Mouse (Mus musculus) intestine, postnatal 0 days (tissue): ENCODE data around the gene Sec61a2. TPM values are rescaled to one million over a fixed set of nuclear protein-coding genes. Genes with fewer than 3 reads are reported as not detected.

Experiments
- ATAC-seq: fragments of 200-750 bp; cut with Nextera tagmentation; 2 replicates; pipeline ENCODE4 v1.8.0; 2017; ENCODE audit warnings: mild to moderate bottlenecking, moderate TSS enrichment, moderate library complexity
- H3K27ac ChIP-seq: fragments of 300-500 bp; sonication (generic); 2 replicates; pipeline ENCODE4 v1.5.1; 2014; ENCODE audit warnings: mild to moderate bottlenecking, low read depth, low read length, moderate library complexity
- H3K27me3 ChIP-seq: fragments of 300-500 bp; sonication (generic); replicated peaks from 2 replicates; pipeline ENCODE4 v1.6.1; 2014; ENCODE audit warnings: low read length, mixed read lengths; ENCODE audit not compliant: control insufficient read depth, insufficient read depth
- H3K36me3 ChIP-seq: fragments of 300-500 bp; sonication (generic); 2 replicates; pipeline ENCODE4 v1.6.1; 2014; ENCODE audit warnings: mild to moderate bottlenecking, moderate library complexity; ENCODE audit not compliant: control insufficient read depth, insufficient read depth
- H3K4me1 ChIP-seq: fragments of 300-500 bp; sonication (generic); replicated peaks from 2 replicates; pipeline ENCODE4 v1.6.1; 2014; ENCODE audit warnings: antibody characterized with exemption, low read length, mixed read lengths; ENCODE audit not compliant: control insufficient read depth, insufficient read depth
- H3K4me2 ChIP-seq: fragments of 300-500 bp; sonication (generic); replicated peaks from 2 replicates; pipeline ENCODE4 v1.6.1; 2014; ENCODE audit warnings: low read depth, mild to moderate bottlenecking, moderate library complexity
- H3K4me3 ChIP-seq: fragments of 300-500 bp; sonication (generic); 2 replicates; pipeline ENCODE4 v1.5.1; 2014; ENCODE audit warnings: low read depth, low read length
- H3K9ac ChIP-seq: fragments of 300-500 bp; sonication (generic); 2 replicates; pipeline ENCODE4 v1.6.1; 2014; ENCODE audit warnings: mild to moderate bottlenecking, low read depth, low read length
- H3K9me3 ChIP-seq: fragments of 300-500 bp; sonication (generic); 2 replicates; pipeline ENCODE4 v1.6.1; 2016; ENCODE audit warnings: mixed run types; ENCODE audit not compliant: control insufficient read depth
- CTCF ChIP-seq: sonication (generic); IDR thresholded peaks from 2 replicates; pipeline ENCODE4 v1.5.1; 2016; ENCODE audit warnings: low read depth, mild to moderate bottlenecking, control low read depth, antibody characterized with exemption, moderate library complexity
- WGBS: fragments of 180-500 bp; shearing (Covaris S2); extraction: QIAGEN DNeasy Blood & Tissue Kit; methylation state at CpG from one replicate; pipeline ENCODE4 v1.1.7; 2014; 5-methylcytosine and 5-hydroxymethylcytosine counted together
- polyA plus RNA-seq: library from polyadenylated mRNA; unstranded; fragments of >200 nt; fragmentation: Nextera tagmentation; extraction: Ambion mirVana; gene quantifications from 2 replicates; pipeline ENCODE4 v1.2.1, GENCODE M21; 2015

Sec61a2 gene
- polyA plus RNA-seq, 1 experiment from 2014 or later = 17.5 TPM

DNA sequence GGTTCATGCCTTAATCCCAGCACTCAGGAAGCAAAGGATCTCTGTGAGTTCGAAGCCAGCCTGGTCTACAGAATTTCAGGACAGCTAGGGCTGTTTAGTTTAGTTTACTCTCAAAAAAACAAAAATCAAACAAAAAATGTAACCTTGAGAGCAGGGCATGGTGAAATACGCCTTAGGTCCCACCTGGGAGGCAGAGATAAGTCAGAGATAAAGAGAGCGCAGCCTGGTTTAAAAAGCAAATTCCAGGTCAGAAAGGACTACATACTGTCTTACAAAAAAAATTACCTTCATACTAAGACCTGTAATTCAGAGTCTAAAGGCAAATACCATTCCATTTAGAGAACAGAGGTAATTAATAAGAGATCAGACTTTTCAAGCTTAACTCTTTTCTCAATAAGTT, 44.1 kb upstream of the Sec61a2 start:
- WGBS = 75% methylated on average over 3 of the region's 3 CpGs
- H3K27me3 ChIP-seq = no peaks in the 10 kb centered on the region
- H3K4me1 ChIP-seq = no peaks in the 10 kb centered on the region
- no peak overlapping the region for H3K4me3 ChIP-seq
- no peak overlapping the region for H3K4me2 ChIP-seq
- H3K27ac ChIP-seq = no peak overlapping the region
- no peak for TF ChIP-seq CTCF
- H3K9me3 ChIP-seq = no peaks in the 10 kb centered on the region
- H3K36me3 ChIP-seq = no peaks in the 10 kb centered on the region
- ATAC-seq = no peak
- H3K9ac ChIP-seq = no peak overlapping the region

DNA sequence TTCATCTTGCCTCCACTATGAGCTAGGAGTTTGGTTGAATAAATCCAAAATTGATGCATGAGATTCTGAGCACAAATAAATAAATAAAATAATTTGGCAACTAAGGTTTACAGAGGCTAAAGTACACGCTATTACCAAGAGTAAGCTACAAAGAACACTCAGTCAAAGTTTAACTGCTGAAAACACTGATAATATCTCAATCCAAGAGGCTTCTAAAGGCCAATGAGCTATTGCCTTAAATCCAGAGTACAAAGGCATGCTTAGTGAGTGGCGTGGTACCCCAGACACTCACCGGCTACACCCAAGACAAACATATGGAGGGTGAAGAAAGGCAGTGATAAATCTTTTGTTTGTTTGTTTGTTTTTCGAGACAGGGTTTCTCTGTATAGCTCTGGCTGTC, 41.3 kb upstream of the Sec61a2 start:
- Histone ChIP-seq H3K9ac (no peak overlapping the region), H3K4me2 (no peak overlapping the region), H3K9me3 (no peaks in the 10 kb centered on the region), H3K36me3 (no peaks in the 10 kb centered on the region), H3K27me3 (no peaks in the 10 kb centered on the region), H3K4me1 (no peaks in the 10 kb centered on the region), H3K27ac (no peak overlapping the region), H3K4me3 (no peak overlapping the region)
- 51% methylated on average over 4 of the region's 4 CpGs for WGBS
- TF ChIP-seq CTCF = no peak
- ATAC-seq = no peak

DNA sequence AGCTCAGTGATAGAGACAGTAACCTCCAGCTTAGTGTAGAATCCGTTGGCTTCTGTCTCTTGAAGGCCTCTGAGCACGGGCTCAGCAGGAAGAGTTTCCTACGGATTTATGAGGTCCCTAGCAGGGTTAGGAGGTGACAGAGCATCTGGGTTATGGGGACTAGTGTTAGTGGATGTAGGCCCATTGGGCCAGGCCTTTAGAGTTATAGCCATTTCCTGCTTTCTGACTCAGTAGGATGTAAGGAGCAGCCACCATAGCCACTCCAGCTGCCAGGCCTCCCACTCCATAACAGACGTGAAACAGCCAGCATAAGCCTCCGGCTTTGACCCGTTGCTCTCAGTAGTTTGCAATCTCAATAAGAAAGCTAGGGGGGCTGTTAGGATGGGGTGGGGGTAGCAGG, 40.8 kb upstream of the Sec61a2 start:
- H3K4me2 ChIP-seq = no peak overlapping the region
- no peaks in the 10 kb centered on the region for H3K4me1 ChIP-seq
- WGBS = 64% methylated on average over 6 of the region's 6 CpGs
- no peak overlapping the region for H3K9ac ChIP-seq
- no peak overlapping the region for H3K4me3 ChIP-seq
- ATAC-seq = no peak
- H3K36me3 ChIP-seq = no peaks in the 10 kb centered on the region
- no peak for TF ChIP-seq CTCF
- H3K9me3 ChIP-seq = no peaks in the 10 kb centered on the region
- no peaks in the 10 kb centered on the region for H3K27me3 ChIP-seq
- no peak overlapping the region for H3K27ac ChIP-seq

DNA sequence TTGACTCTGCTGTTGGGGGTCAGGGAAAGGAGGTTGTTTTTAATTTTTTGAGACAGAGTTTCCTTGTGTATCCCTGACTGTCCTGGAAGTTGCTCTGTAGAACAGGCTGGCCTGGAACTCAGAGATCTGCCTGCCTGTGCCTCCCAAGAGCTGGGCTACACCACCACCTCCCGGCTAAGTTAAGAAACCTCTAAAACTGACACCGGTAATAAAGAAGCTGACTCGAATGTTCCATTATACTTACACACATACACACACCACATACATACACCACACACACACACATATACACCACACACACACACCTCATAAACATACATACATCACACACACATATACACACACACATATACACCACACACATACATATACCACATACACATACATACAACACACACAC, 39.7 kb upstream of the Sec61a2 start:
- Histone ChIP-seq H3K9ac (no peak overlapping the region), H3K4me2 (no peak overlapping the region), H3K36me3 (no peaks in the 10 kb centered on the region), H3K27me3 (no peaks in the 10 kb centered on the region), H3K27ac (no peak overlapping the region), H3K4me1 (peaks cover under 1% of the 10 kb centered on the region; the same call in 1 of the 2 replicates), H3K9me3 (no peaks in the 10 kb centered on the region), H3K4me3 (no peak overlapping the region)
- WGBS = 88% methylated on average over 3 of the region's 3 CpGs
- no peak for TF ChIP-seq CTCF
- no peak for ATAC-seq

DNA sequence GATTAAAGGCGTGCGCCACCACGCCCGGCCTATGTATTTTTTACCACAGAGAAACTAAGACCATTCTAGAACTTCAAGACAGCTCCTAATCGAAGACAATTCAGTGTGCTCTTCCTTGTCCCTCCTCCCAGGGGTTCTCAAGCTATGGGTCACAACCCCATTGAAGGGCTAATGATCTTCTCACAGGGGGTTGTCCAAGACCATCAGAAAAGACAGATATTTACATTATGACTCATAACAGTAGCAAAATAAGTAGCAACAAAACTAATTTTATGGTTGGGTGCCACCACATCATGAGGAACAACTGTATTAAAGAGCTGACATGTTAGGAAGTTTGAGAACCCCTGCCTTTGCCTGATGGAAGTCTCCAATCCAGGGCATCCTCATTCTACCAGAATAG, 36.7 kb upstream of the Sec61a2 start:
- TF ChIP-seq CTCF = no peak
- ATAC-seq = no peak
- H3K9ac ChIP-seq = no peak overlapping the region
- peaks cover 3% of the 10 kb centered on the region; the same call in 1 of the 2 replicates for H3K4me1 ChIP-seq
- H3K27ac ChIP-seq = no peak overlapping the region
- H3K36me3 ChIP-seq = no peaks in the 10 kb centered on the region
- 94% methylated on average over 5 of the region's 5 CpGs for WGBS
- no peak overlapping the region for H3K4me3 ChIP-seq
- no peak overlapping the region for H3K4me2 ChIP-seq
- no peaks in the 10 kb centered on the region for H3K9me3 ChIP-seq
- H3K27me3 ChIP-seq = no peaks in the 10 kb centered on the region

DNA sequence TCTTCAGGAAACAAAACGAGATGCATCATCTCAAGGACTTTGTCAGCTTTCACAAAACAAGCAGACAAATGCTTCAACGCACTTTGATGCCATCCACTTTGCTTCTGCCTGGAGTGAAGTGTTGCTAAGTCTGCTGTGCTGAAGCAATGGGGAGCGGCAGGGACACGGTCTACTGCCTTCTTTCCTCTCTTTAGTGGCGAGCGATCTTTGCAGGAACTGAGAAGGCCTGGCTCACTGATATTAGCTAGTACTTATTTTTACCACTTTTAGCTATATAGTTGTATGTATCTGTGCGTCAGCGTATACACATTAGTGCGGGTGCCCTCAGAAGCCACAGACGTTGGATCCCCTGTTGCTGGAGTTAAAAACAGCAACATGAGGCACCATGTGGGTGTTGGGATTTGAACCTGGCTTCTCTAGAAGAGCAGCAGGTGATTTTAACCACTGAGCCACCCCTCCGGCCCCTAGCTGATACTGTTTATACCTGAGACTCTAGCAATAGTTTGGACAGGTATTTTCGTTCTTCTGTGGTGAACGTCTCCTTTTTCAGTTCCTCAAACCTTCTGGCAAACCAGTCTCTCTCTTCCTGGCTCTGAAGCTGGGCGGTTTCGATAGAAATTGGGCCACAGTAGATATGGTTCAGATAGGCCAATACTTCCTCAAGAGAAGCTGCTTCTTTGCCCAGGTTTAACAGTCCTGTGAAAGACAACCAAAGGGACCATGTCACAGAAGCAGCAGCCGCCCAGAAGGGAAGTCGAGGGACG, 35.2 kb upstream of the Sec61a2 start:
- Histone ChIP-seq H3K27ac (no peak overlapping the region), H3K4me1 (peaks cover 3% of the 10 kb centered on the region; the same call in 1 of the 2 replicates), H3K9me3 (no peaks in the 10 kb centered on the region), H3K4me2 (no peak overlapping the region), H3K36me3 (no peaks in the 10 kb centered on the region), H3K4me3 (no peak overlapping the region), H3K9ac (no peak overlapping the region), H3K27me3 (no peaks in the 10 kb centered on the region)
- 75% methylated on average over 18 of the region's 18 CpGs for WGBS
- no peak for TF ChIP-seq CTCF
- no peak for ATAC-seq
